Mouse (Mus musculus) megakaryocyte-erythroid progenitor cell, adult 5 weeks (primary cell): ENCODE data around the gene Rnf10. TPM values are rescaled to one million over a fixed set of nuclear protein-coding genes. Genes with fewer than 3 reads are reported as not detected.

Source experiments
- polyA plus RNA-seq: library from polyadenylated mRNA; stranded (reverse); fragments of >175 nt; gene quantifications from 2 replicates; pipeline ENCODE4 v1.2.3, GENCODE M21; 2012

The Rnf10 gene
- 243 and 252 TPM in 2 replicates for polyA plus RNA-seq

GRCm38 (mm10) chr5:115272812-115273548 lies at the start of gene Rnf10:
TSS of gene Rnf10 (minus strand) at chr5:115272898.

GRCm38 (mm10) chr5:115300792-115301614 lies 28.3 kb upstream of the Rnf10 start, which contains the start of gene Dynll1:
TSS of gene Dynll1 (minus strand) at chr5:115300999.

GRCm38 (mm10) chr5:115279226-115280049 lies 6.7 kb upstream of the Rnf10 start, which contains the start of gene Coq5:
TSS of gene Coq5 (plus strand) at chr5:115279666.

GRCm38 (mm10) chr5:115235786-115236263 lies 36.9 kb downstream of the Rnf10 start, which contains the start of gene Pop5:
TSS of gene Pop5 (plus strand) at chr5:115235836.

GRCm38 (mm10) chr5:115193669-115194625 lies 78.8 kb downstream of the Rnf10 start, which contains the start of gene Cabp1:
TSS of gene Cabp1 (minus strand) at chr5:115194381.

Other genes with a start within 250 kb of the Rnf10 start
- gene Gm10401, start 174.6 kb downstream of the Rnf10 start, polyA plus RNA-seq, result not detected in 2 replicates
- gene Acads, start 153.6 kb downstream of the Rnf10 start, polyA plus RNA-seq, result 57.8 and 61.9 TPM in 2 replicates
- gene Unc119b, start 137.9 kb downstream of the Rnf10 start, polyA plus RNA-seq, result 40.0 and 46.4 TPM in 2 replicates
- 66.7 and 90.8 TPM in 2 replicates for gene Mlec, start 114.7 kb downstream of the Rnf10 start, polyA plus RNA-seq
- 0.37 and 0.73 TPM in 2 replicates for gene Cabp1, start 78.5 kb downstream of the Rnf10 start, polyA plus RNA-seq
- gene Pop5, start 37.1 kb downstream of the Rnf10 start, polyA plus RNA-seq, result 13.8 and 18.1 TPM in 2 replicates
- gene Coq5, start 6.8 kb upstream of the Rnf10 start, polyA plus RNA-seq, result 17.6 and 18.8 TPM in 2 replicates
- 412 and 470 TPM in 2 replicates for gene Dynll1, start 28.1 kb upstream of the Rnf10 start, polyA plus RNA-seq
- 74.0 and 79.8 TPM in 2 replicates for gene Srsf9, start 54.3 kb upstream of the Rnf10 start, polyA plus RNA-seq
- 11.6 and 11.8 TPM in 2 replicates for gene Gatc, start 68.3 kb upstream of the Rnf10 start, polyA plus RNA-seq
- gene Triap1, start 68.3 kb upstream of the Rnf10 start, polyA plus RNA-seq, result 4.6 and 6.1 TPM in 2 replicates
- 1,870 and 2,088 TPM in 2 replicates for gene Cox6a1, start 76.1 kb upstream of the Rnf10 start, polyA plus RNA-seq
- not detected in 2 replicates for gene Msi1, start 156.7 kb upstream of the Rnf10 start, polyA plus RNA-seq
- gene Pla2g1b, start 193.4 kb upstream of the Rnf10 start, polyA plus RNA-seq, result not detected in 2 replicates
- 6.3 and 8.1 TPM in 2 replicates for gene Sirt4, start 211.8 kb upstream of the Rnf10 start, polyA plus RNA-seq
- gene Pxn, start 233.8 kb upstream of the Rnf10 start, polyA plus RNA-seq, result 230 and 240 TPM in 2 replicates